ENCODE assay signal across 12 mouse cellular contexts in the genomic region with DNA sequence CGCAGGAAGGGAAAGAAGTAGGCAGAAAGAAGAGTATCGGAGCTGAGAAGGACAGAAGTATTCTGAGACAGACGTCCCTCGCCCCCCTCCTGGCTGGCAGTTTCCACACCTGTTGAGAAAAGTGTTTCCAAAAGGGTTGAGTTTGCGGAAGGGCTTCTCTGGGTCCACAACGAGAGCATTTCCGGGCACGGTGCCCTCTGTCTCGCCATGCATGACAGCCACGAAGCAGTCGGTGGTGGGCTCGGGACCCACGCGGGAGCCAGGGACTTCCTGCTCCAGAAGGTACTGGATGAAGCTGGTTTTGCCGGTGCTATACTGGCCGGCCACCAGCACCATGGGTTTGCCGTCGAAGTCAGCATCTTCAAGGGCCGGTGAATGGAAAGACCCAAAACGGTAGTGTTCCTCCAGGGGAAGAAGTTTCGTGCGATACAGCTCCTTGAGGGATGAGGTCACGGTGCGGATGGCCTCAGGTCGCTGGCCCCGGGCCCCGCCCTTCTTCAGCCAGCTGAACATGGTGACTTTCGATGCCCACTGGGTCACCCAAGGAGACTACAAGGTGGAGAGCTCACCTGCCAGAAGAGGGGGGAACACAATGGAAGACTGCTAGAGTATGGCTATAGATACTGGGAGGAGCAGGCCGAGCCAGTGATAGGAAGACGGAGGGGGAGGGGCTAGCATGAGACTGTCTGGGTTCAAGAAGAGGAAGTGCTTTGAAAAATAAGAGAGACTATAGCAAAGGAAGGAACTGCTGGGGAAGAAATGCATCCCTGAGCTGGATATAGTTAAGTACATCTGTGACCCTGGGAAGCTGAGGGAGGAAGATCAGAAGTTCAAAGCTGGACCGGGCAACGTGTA. TPM values are rescaled to one million over a fixed set of nuclear protein-coding genes. Genes with fewer than 3 reads are reported as not detected.
DNase-seq lines count a peak whose midpoint lies in the region; ATAC-seq lines count a peak whose summit lies in the region.
"Had no signal": no experiment of that assay in that cellular context is flagged by ENCODE, and none has a peak within 500 bp of the region (broad histone marks: within the 10 kb centered on the region; RNA-seq: fewer than 3 reads in every experiment).

No protein-coding gene starts in this region.

- H3K27me3 ChIP-seq in heart, embryonic 14.5 days (ENCODE audit: control insufficient read depth, insufficient read depth, low read length): no peaks in the 10 kb centered on the region
- no peaks in the 10 kb centered on the region for H3K27me3 ChIP-seq in stomach, embryonic 15.5 days (replicated peaks)
- H3K27me3 ChIP-seq: midbrain, embryonic 12.5 days had no signal

- H3K4me1 ChIP-seq in heart, embryonic 14.5 days (ENCODE audit: control insufficient read depth in 2 of 2, insufficient read depth in 2 of 2, low read length in 2 of 2): peaks cover 38 to 49% of the 10 kb centered on the region in 2 experiments
- H3K4me1 ChIP-seq in stomach, embryonic 15.5 days: peaks cover 32% of the 10 kb centered on the region

- H3K4me2 ChIP-seq in heart, embryonic 14.5 days (ENCODE audit: low read length): peak overlapping the region; percentile 68
- peak overlapping the region; percentile 24 for H3K4me2 ChIP-seq in stomach, embryonic 15.5 days
- H3K4me2 ChIP-seq: midbrain, embryonic 12.5 days had no signal

- ATAC-seq in heart, embryonic 14.5 days (ENCODE audit: insufficient number of reproducible peaks, insufficient read depth, low FRiP score, low read depth): no peak
- peak; percentile 36; the same call in 1 of the 2 replicates for ATAC-seq in granulocyte monocyte progenitor cell, adult 5-6 weeks (replicated peaks; ENCODE audit: poor library complexity, severe bottlenecking)
- no peak for ATAC-seq in stomach, embryonic 15.5 days (ENCODE audit: insufficient read depth, low FRiP score, low read depth)

- intact Hi-C loops in heart, postnatal 25 days (cut with DNase I): no loop called here
- intact Hi-C loops in left cerebral cortex, postnatal 25 days (cut with DNase I): no loop called here

- WGBS in heart, embryonic 14.5 days: 75% methylated on average over 32 of the region's 32 CpGs
- 74% methylated on average over 32 of the region's 32 CpGs for WGBS in stomach, embryonic 15.5 days

- H3K27ac ChIP-seq in heart, embryonic 14.5 days (replicated peaks in 1 of 2; ENCODE audit: control insufficient read depth in 1 of 2, insufficient read depth in 1 of 2, low read depth in 2 of 2, low read length in 2 of 2): peak overlapping the region; percentile 89 to 94; a peak in 2 of 4 replicates
- peak overlapping the region; percentile 94; the same call in 1 of the 2 replicates for H3K27ac ChIP-seq in stomach, embryonic 15.5 days
- H3K27ac ChIP-seq: layer of hippocampus, adult 2 months; midbrain, embryonic 12.5 days had no signal

- H3K9me3 ChIP-seq in heart, embryonic 14.5 days (ENCODE audit: control insufficient read depth, low read length): no peaks in the 10 kb centered on the region
- H3K9me3 ChIP-seq in stomach, embryonic 15.5 days: no peaks in the 10 kb centered on the region
- H3K9me3 ChIP-seq: G1E; midbrain, embryonic 12.5 days had no signal

- peak overlapping the region; percentile 10 to 18; a peak in 3 of 4 replicates for H3K4me3 ChIP-seq in heart, embryonic 14.5 days (ENCODE audit: control insufficient read depth in 1 of 2, insufficient read depth in 1 of 2, low read depth in 1 of 2, low read length in 2 of 2)
- H3K4me3 ChIP-seq in stomach, embryonic 15.5 days (replicated peaks): no peak overlapping the region
- H3K4me3 ChIP-seq: layer of hippocampus, adult 2 months; midbrain, embryonic 12.5 days had no signal

- peak overlapping the region; percentile 53; the same call in 1 of the 2 replicates for H3K9ac ChIP-seq in heart, embryonic 14.5 days (ENCODE audit: low read length)
- no peak overlapping the region for H3K9ac ChIP-seq in stomach, embryonic 15.5 days
- H3K9ac ChIP-seq: midbrain, embryonic 12.5 days had no signal

- DNase-seq in heart, postnatal 25 days (ENCODE audit: low spot score): no peak
- peak; percentile 13 for DNase-seq in ovary, postnatal 36 days (ENCODE audit: low spot score)
- no peak for DNase-seq in ovary, postnatal 14 days (ENCODE audit: low spot score)
- DNase-seq in left cerebral cortex, postnatal 25 days (ENCODE audit: low spot score in 2 of 2): no peak
- no peak for DNase-seq in right cerebral cortex, postnatal 36 days (ENCODE audit: low spot score in 2 of 2)
- DNase-seq: cerebellum, adult 8-10 months had no signal

- H3K36me3 ChIP-seq in heart, embryonic 14.5 days (ENCODE audit: control insufficient read depth, insufficient read depth, low read length): peaks cover 23% of the 10 kb centered on the region
- H3K36me3 ChIP-seq in stomach, embryonic 15.5 days: no peaks in the 10 kb centered on the region
- H3K36me3 ChIP-seq: G1E; midbrain, embryonic 12.5 days had no signal

RNA-seq across cellular contexts. Expression of a gene that starts 3.3 kb away (rescaled TPM):
- 37.4 and 43.5 TPM in 2 replicates for polyA plus RNA-seq in heart, embryonic 14.5 days (2014; fragmentation: Nextera tagmentation; extraction: Ambion mirVana)
- 100 to 1,000 TPM; 112 to 129 TPM for total RNA-seq in heart, postnatal 25 days (2021)
- not detected in 2 replicates for total RNA-seq in granulocyte monocyte progenitor cell, adult 5-6 weeks (2014; fragmentation: Nextera tagmentation)
- 0.13 TPM in 1 of 2 replicates, not detected in the other for total RNA-seq in granulocyte monocyte progenitor cell, adult 5-6 weeks (2017)
- 49.0 and 49.6 TPM in 2 replicates for polyA plus RNA-seq in stomach, embryonic 15.5 days (2015; fragmentation: Nextera tagmentation; extraction: Ambion mirVana)
- total RNA-seq in left cerebral cortex, postnatal 25 days (2021): 1 to 10 TPM; 4.7 to 8.4 TPM

RNA-seq across cellular contexts. Expression of a gene that starts 18.2 kb away (rescaled TPM):
- polyA plus RNA-seq in heart, embryonic 14.5 days (2014; fragmentation: Nextera tagmentation; extraction: Ambion mirVana): 120 and 121 TPM in 2 replicates
- 100 to 1,000 TPM; 123 to 127 TPM for total RNA-seq in heart, postnatal 25 days (2021)
- 70.6 and 105 TPM in 2 replicates for total RNA-seq in granulocyte monocyte progenitor cell, adult 5-6 weeks (2014; fragmentation: Nextera tagmentation)
- total RNA-seq in granulocyte monocyte progenitor cell, adult 5-6 weeks (2017): 186 and 221 TPM in 2 replicates
- 173 and 183 TPM in 2 replicates for polyA plus RNA-seq in stomach, embryonic 15.5 days (2015; fragmentation: Nextera tagmentation; extraction: Ambion mirVana)
- total RNA-seq in left cerebral cortex, postnatal 25 days (2021): 100 to 1,000 TPM in 1 of 2 experiments, 10 to 100 TPM in 1; 98.5 to 104 TPM

RNA-seq across cellular contexts. Expression of a gene that starts 41.8 kb away (rescaled TPM):
- polyA plus RNA-seq in heart, embryonic 14.5 days (2014; fragmentation: Nextera tagmentation; extraction: Ambion mirVana): 828 and 831 TPM in 2 replicates
- total RNA-seq in heart, postnatal 25 days (2021): 100 to 1,000 TPM; 148 to 155 TPM
- total RNA-seq in granulocyte monocyte progenitor cell, adult 5-6 weeks (2014; fragmentation: Nextera tagmentation): 96.6 and 124 TPM in 2 replicates
- 28.8 and 30.2 TPM in 2 replicates for total RNA-seq in granulocyte monocyte progenitor cell, adult 5-6 weeks (2017)
- polyA plus RNA-seq in stomach, embryonic 15.5 days (2015; fragmentation: Nextera tagmentation; extraction: Ambion mirVana): 686 and 711 TPM in 2 replicates
- 1,000 to 10,000 TPM; 1,337 to 1,417 TPM for total RNA-seq in left cerebral cortex, postnatal 25 days (2021)

Comparison
In these comparisons a context has a peak if more than half of its experiments do, and no peak if none do; other contexts are left out.
1. RNA of a gene that starts 3.3 kb away (total RNA-seq): 112 to 129 TPM in heart, postnatal 25 days; 4.7 to 8.4 TPM in left cerebral cortex, postnatal 25 days and 0.13 TPM in granulocyte monocyte progenitor cell, adult 5-6 weeks; every median in the first group is over 10 times any median in the second.
2. RNA of a gene that starts 41.8 kb away (total RNA-seq): 1,337 to 1,417 TPM in left cerebral cortex, postnatal 25 days; 148 to 155 TPM in heart, postnatal 25 days and 28.8 to 124 TPM in granulocyte monocyte progenitor cell, adult 5-6 weeks; every median in the first group is over 4 times any median in the second.